Mouse (Mus musculus) cortical plate, adult 2 months (tissue): ENCODE results near the gene Gm29427. TPM values are rescaled to one million over a fixed set of nuclear protein-coding genes. Genes with fewer than 3 reads are reported as not detected.

Experiments
- H3K27ac ChIP-seq: fragments of 200-500 bp; 2 replicates; pipeline ENCODE4 v1.5.1; 2012; ENCODE audit warnings: low read length, control low read depth, inconsistent platforms; ENCODE audit not compliant: insufficient read depth
- H3K4me1 ChIP-seq: fragments of 200-500 bp; 2 replicates; pipeline ENCODE4 v1.6.1; 2011; ENCODE audit warnings: low read length; ENCODE audit not compliant: control insufficient read depth, insufficient read depth
- H3K4me3 ChIP-seq: fragments of 200-500 bp; 2 replicates; pipeline ENCODE4 v1.5.1; 2011; ENCODE audit warnings: mild to moderate bottlenecking, low read length, control low read depth; ENCODE audit not compliant: insufficient read depth
- CTCF ChIP-seq: fragments of 200-500 bp; IDR thresholded peaks from 2 replicates; pipeline ENCODE4 v1.5.1; 2011; ENCODE audit warnings: mild to moderate bottlenecking, control low read depth, low read length; ENCODE audit not compliant: insufficient read depth; ENCODE audit errors: extremely low read depth
- POLR2A ChIP-seq: fragments of 200-500 bp; IDR thresholded peaks from 2 replicates; pipeline ENCODE4 v1.6.1; 2011; ENCODE audit warnings: mild to moderate bottlenecking, low read length, control low read depth; ENCODE audit not compliant: insufficient read depth; ENCODE audit errors: extremely low read depth
- polyA plus RNA-seq: library from polyadenylated mRNA; depleted of rRNA; stranded (reverse); fragments of >200 nt; gene quantifications from 2 replicates; pipeline ENCODE4 v1.2.3, GENCODE M21; 2012; rRNA removed

Gene Gm29427
- polyA plus RNA-seq = 0.10 and 0.17 TPM in 2 replicates

DNA sequence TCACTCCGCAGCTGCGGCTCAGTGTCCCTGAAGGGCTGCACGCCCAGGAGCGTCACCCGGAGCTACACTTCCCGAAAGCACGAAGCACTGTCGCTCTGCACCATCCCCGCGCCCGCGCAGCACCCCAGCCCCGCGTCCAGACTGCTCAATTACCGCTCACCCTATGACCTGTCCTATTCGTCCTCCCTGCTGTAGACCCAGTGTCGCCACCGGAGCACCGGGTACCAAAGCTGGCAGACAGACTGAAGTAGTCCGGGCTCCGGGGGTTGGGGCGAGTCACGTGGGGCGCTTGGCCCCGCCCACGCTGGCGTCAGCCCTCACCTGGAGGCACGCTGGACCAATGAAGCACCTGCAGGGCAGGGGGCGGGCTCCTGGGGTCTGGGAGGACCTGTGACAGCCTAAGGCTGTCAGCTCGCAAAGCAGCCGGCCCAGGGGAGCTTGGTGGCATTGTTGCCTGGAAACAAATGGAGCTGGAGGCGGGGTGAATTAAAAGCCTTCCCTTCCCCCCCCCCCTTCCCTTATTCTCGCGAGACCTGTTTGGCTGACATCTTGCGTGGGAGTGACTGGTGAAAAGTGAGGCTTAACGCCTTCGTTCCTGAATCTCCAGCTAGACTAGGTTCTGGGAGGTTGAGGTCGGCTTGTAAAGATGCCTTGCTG lies at the start of gene Gm29427:
Gene Gm29427, minus strand, starts transcription at position 239 of the 657 bp plus-strand sequence.
- TF ChIP-seq CTCF (no peak), POLR2A (peak; percentile 77)
- Histone ChIP-seq H3K4me1 (peaks cover 5% of the 10 kb centered on the region), H3K4me3 (peak within 1 kb of the TSS; percentile 95), H3K27ac (peak within 1 kb of the TSS; percentile 88)

DNA sequence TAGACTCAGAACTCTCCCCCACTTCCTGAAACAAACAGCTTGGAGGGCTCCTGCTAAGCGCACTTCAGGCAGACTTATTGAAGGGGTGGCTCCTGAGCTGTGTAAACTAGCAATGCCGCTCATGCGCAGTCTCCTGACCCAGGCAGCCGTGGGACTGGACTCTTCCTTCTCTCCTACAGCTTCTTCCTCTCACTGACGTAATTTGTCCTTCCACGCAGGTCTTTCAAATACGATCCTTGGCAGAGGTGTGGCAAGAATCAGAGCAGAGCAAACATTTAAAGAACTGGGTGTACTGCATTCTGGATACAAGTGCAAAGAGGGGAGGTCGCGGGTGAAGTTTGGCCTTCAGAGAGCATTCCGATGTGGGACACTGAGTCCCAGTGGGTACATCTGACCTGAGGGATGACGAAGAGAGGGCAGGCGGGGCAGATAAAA lies 48.4 kb upstream of the Gm29427 start:
- no peak overlapping the region for H3K27ac ChIP-seq
- no peaks in the 10 kb centered on the region for H3K4me1 ChIP-seq
- H3K4me3 ChIP-seq = no peak overlapping the region
- TF ChIP-seq CTCF = no peak
- no peak for TF ChIP-seq POLR2A

DNA sequence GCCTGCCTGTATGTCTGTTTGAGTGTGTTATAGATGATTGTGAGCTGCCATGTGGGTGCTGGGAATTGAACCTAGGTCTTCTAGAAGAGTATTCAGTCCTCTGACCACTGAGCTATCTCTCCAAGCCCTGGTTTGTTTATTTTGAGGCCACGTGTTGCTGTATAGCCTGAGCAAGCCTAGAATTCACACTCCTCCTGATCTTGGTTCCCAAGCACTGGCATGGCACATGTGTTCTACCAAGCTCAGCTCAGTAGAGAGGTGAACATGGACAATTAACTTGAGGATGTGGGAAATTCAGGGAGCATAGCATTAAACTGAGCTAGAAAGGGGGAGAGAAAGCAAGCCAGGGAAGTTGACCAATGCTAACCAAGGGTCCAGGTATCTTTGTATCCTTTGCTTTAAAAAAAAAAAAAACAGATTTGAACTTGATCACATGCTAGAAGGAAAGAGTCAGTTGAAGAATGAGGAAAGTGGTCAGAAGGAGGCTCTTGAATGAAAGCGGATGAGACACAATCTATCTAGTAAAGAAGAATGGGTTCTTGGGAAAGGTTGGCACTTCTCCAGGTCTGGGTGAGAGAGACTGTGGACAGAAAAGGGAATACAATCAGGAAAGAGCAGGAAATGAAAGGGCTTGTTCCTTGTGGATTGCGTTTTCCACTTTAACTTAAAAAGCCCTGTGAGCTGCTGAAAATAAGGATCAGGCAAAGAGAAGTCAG lies 46.6 kb upstream of the Gm29427 start:
- Histone ChIP-seq H3K4me1 (no peaks in the 10 kb centered on the region), H3K27ac (no peak overlapping the region), H3K4me3 (no peak overlapping the region)
- TF ChIP-seq CTCF (no peak), POLR2A (no peak)

DNA sequence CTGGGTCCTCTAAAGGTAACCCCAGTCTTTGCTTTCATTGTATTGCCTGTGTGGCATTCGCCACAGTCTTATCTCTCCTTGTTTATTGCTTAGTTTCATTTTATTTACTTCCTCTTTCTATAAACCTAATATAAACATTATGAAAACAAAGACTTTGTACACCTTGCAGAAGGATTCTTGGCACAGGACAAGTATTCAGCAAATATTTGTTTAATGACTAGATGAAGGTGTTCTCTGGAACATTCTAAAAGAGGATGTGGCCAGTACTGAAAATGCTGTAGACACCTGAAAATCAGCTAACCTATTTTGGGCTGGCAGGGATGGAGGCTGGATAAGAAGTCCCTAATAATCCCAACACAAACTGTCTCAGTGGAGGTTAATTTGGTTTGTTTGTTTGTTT lies 46.0 kb upstream of the Gm29427 start:
- no peak for TF ChIP-seq POLR2A
- TF ChIP-seq CTCF = no peak
- H3K4me1 ChIP-seq = no peaks in the 10 kb centered on the region
- no peak overlapping the region for H3K4me3 ChIP-seq
- H3K27ac ChIP-seq = no peak overlapping the region

DNA sequence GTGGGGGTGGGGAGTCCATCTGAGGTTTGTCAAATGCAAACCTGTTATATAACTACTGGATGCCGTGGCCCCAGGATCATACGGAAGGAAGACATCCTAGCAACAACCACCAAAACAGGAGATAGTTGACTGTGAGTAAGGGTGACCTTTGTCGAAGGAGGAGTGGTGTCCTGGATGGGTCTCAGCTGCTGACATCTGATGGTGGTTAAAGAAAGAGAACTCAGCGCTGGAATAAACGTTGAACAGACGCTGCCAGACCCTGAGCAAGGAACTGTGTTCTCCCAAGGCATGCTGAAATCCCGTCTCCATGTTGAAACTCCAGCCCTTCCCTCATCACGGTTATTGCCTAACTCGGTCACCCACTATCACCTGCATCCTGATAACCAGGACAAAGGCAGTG lies 44.1 kb upstream of the Gm29427 start:
- H3K4me3 ChIP-seq = no peak overlapping the region
- no peak overlapping the region for H3K27ac ChIP-seq
- TF ChIP-seq POLR2A = no peak
- TF ChIP-seq CTCF = no peak
- no peaks in the 10 kb centered on the region for H3K4me1 ChIP-seq

DNA sequence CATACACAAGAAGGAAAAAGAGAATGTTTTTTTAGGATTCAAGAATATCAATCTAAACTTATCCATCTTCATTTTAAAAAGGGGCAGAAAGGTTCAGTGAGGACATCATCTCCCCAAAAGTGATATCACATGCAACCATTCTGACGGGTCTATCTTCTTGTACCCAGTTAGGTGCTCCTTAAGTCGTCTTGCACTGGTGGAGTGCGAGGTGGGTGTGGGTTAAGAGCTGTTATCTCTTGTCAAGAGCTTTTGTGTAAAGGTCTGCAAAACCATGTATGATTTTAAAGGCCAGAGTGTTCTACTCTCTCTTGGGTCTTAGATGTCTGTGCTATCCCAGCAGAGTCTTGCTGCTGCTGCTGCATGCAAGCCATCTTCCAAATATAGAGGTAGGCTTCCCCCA lies 31.2 kb upstream of the Gm29427 start:
- Histone ChIP-seq H3K4me1 (no peaks in the 10 kb centered on the region), H3K27ac (no peak overlapping the region), H3K4me3 (no peak overlapping the region)
- no peak for TF ChIP-seq POLR2A
- TF ChIP-seq CTCF = no peak

DNA sequence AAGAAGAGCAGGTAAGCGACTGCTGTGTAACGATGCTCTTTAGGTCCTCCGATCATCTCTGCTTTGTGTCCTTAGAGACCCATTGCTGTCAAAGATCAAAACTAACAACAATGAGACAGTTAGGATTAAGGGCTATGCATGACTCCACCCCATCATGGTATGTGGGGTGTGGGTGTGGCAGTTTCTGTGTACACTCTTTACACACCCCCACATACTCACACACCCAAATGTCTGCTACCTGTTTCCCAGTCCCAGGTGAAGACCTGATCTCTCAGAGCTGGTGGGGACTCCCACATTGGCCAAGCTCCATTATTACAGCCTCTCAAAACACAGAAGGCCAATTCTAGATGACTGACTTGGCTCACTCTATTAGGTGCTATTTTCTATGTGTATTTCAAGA lies 30.0 kb upstream of the Gm29427 start:
- no peak overlapping the region for H3K27ac ChIP-seq
- no peak for TF ChIP-seq CTCF
- TF ChIP-seq POLR2A = no peak
- no peak overlapping the region for H3K4me3 ChIP-seq
- H3K4me1 ChIP-seq = no peaks in the 10 kb centered on the region

DNA sequence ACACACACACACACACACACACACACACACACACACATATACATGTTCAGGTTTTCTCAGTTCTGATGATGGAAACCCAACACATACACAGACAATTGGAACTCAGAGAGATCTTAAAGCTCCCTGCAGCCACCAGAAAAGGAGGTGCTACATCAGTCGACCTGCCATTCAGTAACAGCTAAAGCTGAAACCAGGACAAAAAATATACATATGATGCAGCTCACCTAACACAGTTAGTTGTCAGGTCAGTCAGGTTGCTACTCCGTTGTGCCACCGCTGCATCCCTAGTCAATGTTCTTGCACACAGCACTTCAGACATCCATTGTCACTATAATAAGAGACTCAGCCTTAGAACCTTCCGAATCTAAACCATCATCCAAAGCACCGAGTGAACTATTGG lies 29.4 kb upstream of the Gm29427 start:
- no peaks in the 10 kb centered on the region for H3K4me1 ChIP-seq
- no peak overlapping the region for H3K27ac ChIP-seq
- no peak overlapping the region for H3K4me3 ChIP-seq
- TF ChIP-seq CTCF (no peak), POLR2A (no peak)

DNA sequence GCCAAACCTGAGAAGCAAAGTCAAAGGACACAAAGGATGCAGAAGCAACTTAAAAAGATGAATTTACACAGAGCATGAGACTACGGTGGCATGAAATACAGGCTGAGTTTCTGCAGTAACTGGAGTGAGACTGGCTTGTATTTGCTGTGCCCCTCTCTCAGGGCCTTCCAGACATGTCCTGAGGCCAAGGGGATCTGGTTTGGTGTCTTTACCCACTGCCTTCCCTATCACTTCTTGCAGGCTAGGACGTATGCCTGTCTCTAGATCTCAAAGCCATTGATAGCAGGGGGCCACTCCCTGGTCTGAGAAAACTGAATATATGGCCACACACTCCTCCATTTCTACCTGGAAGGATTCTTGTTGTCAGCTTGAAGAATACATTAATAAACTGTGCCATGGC lies 28.6 kb upstream of the Gm29427 start:
- Histone ChIP-seq H3K4me1 (no peaks in the 10 kb centered on the region), H3K27ac (no peak overlapping the region)
- no peak for TF ChIP-seq POLR2A
- no peak for TF ChIP-seq CTCF

DNA sequence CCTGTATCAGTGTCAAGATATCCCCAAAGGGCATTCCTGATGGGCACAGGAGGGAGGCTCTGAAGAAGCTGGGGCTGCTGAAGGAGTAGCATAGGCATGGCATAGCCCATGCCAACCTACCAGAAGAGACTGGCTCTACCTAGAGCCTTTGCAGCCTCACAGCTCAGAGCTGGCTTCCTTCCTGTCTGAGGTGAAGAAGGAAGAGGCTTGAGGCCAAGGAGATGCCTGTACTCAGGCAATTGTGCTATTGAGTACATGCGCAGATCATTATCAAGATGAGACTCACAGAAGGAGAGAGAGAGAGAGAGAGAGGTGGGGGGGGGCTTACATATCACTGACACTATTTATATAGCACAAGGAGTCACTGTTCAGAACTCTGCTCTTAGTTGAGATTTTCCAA lies 28.2 kb upstream of the Gm29427 start:
- no peak for TF ChIP-seq CTCF
- TF ChIP-seq POLR2A = no peak

More for the DNA sequence above, 28.6 kb upstream of the Gm29427 start:
- no peak overlapping the region for H3K4me3 ChIP-seq

More for the DNA sequence above, 28.2 kb upstream of the Gm29427 start:
- no peak overlapping the region for H3K27ac ChIP-seq
- H3K4me3 ChIP-seq = no peak overlapping the region
- no peaks in the 10 kb centered on the region for H3K4me1 ChIP-seq
